Mouse (Mus musculus): ENCODE measurements around the gene Zfp1.

- TF ChIP-seq POLR2A (IDR thresholded peaks at IDR 0.05; ENCODE audit: low read depth, low read length) (no peak), CTCF (conservative IDR thresholded peaks at IDR 0.05; ENCODE audit: insufficient read depth, insufficient read length, low read depth, low read length) (no peak)
Observed at GRCm38 (mm10) chr8:111596485-111596821, 46.7 kb upstream of the Zfp1 start.

Data from kidney, adult 2 months (tissue).